Mouse (Mus musculus) E14TG2a.4 (cell line): ENCODE data around the gene Trim56.
"Not testable (repeated sequence)": the region's sequence is repeated elsewhere in the genome, so short reads cannot be mapped to it uniquely, and the experiment has no call there.

Experiments used
- H3K27me3 ChIP-seq: 2 replicates; pipeline ENCODE4 v1.6.1; 2014; ENCODE audit warnings: low read length, control low read depth; ENCODE audit not compliant: insufficient read depth
- H3K36me3 ChIP-seq: 2 replicates; pipeline ENCODE4 v1.6.1; 2014; ENCODE audit warnings: low read length, control low read depth; ENCODE audit not compliant: insufficient read depth
- H3K4me1 ChIP-seq: replicated peaks from 2 replicates; pipeline ENCODE4 v1.6.1; 2014; ENCODE audit warnings: low read depth, low read length, control low read depth
- H3K4me3 ChIP-seq: replicated peaks from 2 replicates; pipeline ENCODE4 v1.5.1; 2014; ENCODE audit warnings: mild to moderate bottlenecking, low read length
- H3K9me3 ChIP-seq: 2 replicates; pipeline ENCODE4 v1.6.1; 2014; ENCODE audit warnings: low read length, control low read depth
- CTCF ChIP-seq: conservative IDR thresholded peaks from 2 replicates; pipeline ENCODE4 v1.5.1; 2014; ENCODE audit warnings: low read length
- NANOG ChIP-seq: IDR thresholded peaks from 2 replicates; pipeline ENCODE4 v1.6.1; 2014; ENCODE audit warnings: borderline replicate concordance, low read length, mixed read lengths
- POU5F1 ChIP-seq: IDR thresholded peaks from 2 replicates; pipeline ENCODE4 v1.6.1; 2014; ENCODE audit warnings: low read length, borderline replicate concordance

Gene Trim56

GRCm38 (mm10) chr5:137134959-137135358 lies 18.9 kb upstream of the Trim56 start:
- Histone ChIP-seq H3K36me3 (no peaks in the 10 kb centered on the region), H3K27me3 (peaks cover 42% of the 10 kb centered on the region), H3K9me3 (no peaks in the 10 kb centered on the region), H3K4me1 (peaks cover 6% of the 10 kb centered on the region), H3K4me3 (no peak overlapping the region)
- TF ChIP-seq CTCF (no peak), POU5F1 (no peak), NANOG (no peak)

- Histone ChIP-seq H3K4me1 (peaks cover 15% of the 10 kb centered on the region), H3K27me3 (peaks cover 16% of the 10 kb centered on the region), H3K36me3 (no peaks in the 10 kb centered on the region), H3K9me3 (no peaks in the 10 kb centered on the region; the same call in 1 of the 2 replicates), H3K4me3 (no peak overlapping the region)
- TF ChIP-seq CTCF = peak; percentile 76
- no peak for TF ChIP-seq POU5F1
Observed at GRCm38 (mm10) chr5:137131490-137131889, 15.5 kb upstream of the Trim56 start.

- H3K9me3 ChIP-seq = no peaks in the 10 kb centered on the region; the same call in 1 of the 2 replicates
- peaks cover 30% of the 10 kb centered on the region for H3K4me1 ChIP-seq
- no peaks in the 10 kb centered on the region for H3K36me3 ChIP-seq
- TF ChIP-seq NANOG (no peak), CTCF (no peak), POU5F1 (no peak)
- H3K27me3 ChIP-seq = peaks cover 4% of the 10 kb centered on the region; the same call in 1 of the 2 replicates
- peak overlapping the region; percentile 20; the same call in 1 of the 2 replicates for H3K4me3 ChIP-seq
Observed at GRCm38 (mm10) chr5:137129281-137129680, 13.3 kb upstream of the Trim56 start.

GRCm38 (mm10) chr5:137123516-137123915 lies 7.5 kb upstream of the Trim56 start:
- Histone ChIP-seq H3K27me3 (no peaks in the 10 kb centered on the region), H3K4me3 (no peak overlapping the region), H3K36me3 (no peaks in the 10 kb centered on the region), H3K4me1 (peaks cover 56% of the 10 kb centered on the region), H3K9me3 (no peaks in the 10 kb centered on the region; the same call in 1 of the 2 replicates)
- no peak for TF ChIP-seq NANOG
- no peak for TF ChIP-seq POU5F1
- TF ChIP-seq CTCF = no peak

- H3K27me3 ChIP-seq = no peaks in the 10 kb centered on the region
- no peaks in the 10 kb centered on the region for H3K36me3 ChIP-seq
- peaks cover 56% of the 10 kb centered on the region for H3K4me1 ChIP-seq
- no peaks in the 10 kb centered on the region for H3K9me3 ChIP-seq
- no peak overlapping the region for H3K4me3 ChIP-seq
- TF ChIP-seq CTCF (peak; percentile 64), POU5F1 (no peak)
Observed at GRCm38 (mm10) chr5:137122686-137123193, 6.7 kb upstream of the Trim56 start.

GRCm38 (mm10) chr5:137121280-137121679 lies 5.3 kb upstream of the Trim56 start:
- no peaks in the 10 kb centered on the region for H3K27me3 ChIP-seq
- TF ChIP-seq NANOG (no peak), POU5F1 (no peak), CTCF (no peak)
- H3K4me3 ChIP-seq = no peak overlapping the region
- H3K4me1 ChIP-seq = peaks cover 69% of the 10 kb centered on the region
- H3K9me3 ChIP-seq = no peaks in the 10 kb centered on the region
- no peaks in the 10 kb centered on the region for H3K36me3 ChIP-seq

GRCm38 (mm10) chr5:137118878-137119277 lies 2.9 kb upstream of the Trim56 start:
- peaks cover 77% of the 10 kb centered on the region for H3K4me1 ChIP-seq
- TF ChIP-seq CTCF (no peak), POU5F1 (no peak), NANOG (no peak)

GRCm38 (mm10) chr5:137117994-137118393 lies 2.0 kb upstream of the Trim56 start:
- H3K4me3 ChIP-seq, H3K9me3 ChIP-seq: not testable (repeated sequence)
- peaks cover 14% of the 10 kb centered on the region for H3K36me3 ChIP-seq
- peaks cover 14% of the 10 kb centered on the region for H3K27me3 ChIP-seq
- peaks cover 78% of the 10 kb centered on the region for H3K4me1 ChIP-seq

More at GRCm38 (mm10) chr5:137118878-137119277, 2.9 kb upstream of the Trim56 start:
- Histone ChIP-seq H3K27me3 (peaks cover 6% of the 10 kb centered on the region), H3K4me3 (no peak overlapping the region), H3K36me3 (peaks cover 7% of the 10 kb centered on the region; the same call in 1 of the 2 replicates), H3K9me3 (no peaks in the 10 kb centered on the region)

GRCm38 (mm10) chr5:137116987-137117386 lies 978 bp upstream of the Trim56 start:
- Histone ChIP-seq H3K36me3 (peaks cover 21% of the 10 kb centered on the region), H3K9me3 (no peaks in the 10 kb centered on the region), H3K4me3 (no peak overlapping the region), H3K4me1 (peaks cover 76% of the 10 kb centered on the region), H3K27me3 (peaks cover 18% of the 10 kb centered on the region)
- TF ChIP-seq POU5F1 = no peak
- no peak for TF ChIP-seq CTCF
- no peak for TF ChIP-seq NANOG
